Mouse (Mus musculus) stomach, embryonic 14.5 days (tissue): Measurements from ENCODE around the gene Adamts8. TPM values are rescaled to one million over a fixed set of nuclear protein-coding genes. Genes with fewer than 3 reads are reported as not detected.

ENCODE experiments used
- ATAC-seq: fragments of 200-750 bp; cut with Nextera tagmentation; 2 replicates; pipeline ENCODE4 v1.8.0; 2017; ENCODE audit warnings: low read depth, moderate TSS enrichment; ENCODE audit not compliant: insufficient number of reproducible peaks, insufficient read depth, low FRiP score
- H3K27ac ChIP-seq: fragments of 300-500 bp; sonication (generic); 2 replicates; pipeline ENCODE4 v1.5.1; 2014; ENCODE audit warnings: mild to moderate bottlenecking, low read length, moderate library complexity, mixed read lengths
- H3K27me3 ChIP-seq: fragments of 300-500 bp; sonication (generic); 2 replicates; pipeline ENCODE4 v1.6.1; 2014; ENCODE audit warnings: low read length, control low read depth, mixed read lengths; ENCODE audit not compliant: control insufficient read depth, insufficient read depth
- H3K36me3 ChIP-seq: fragments of 300-500 bp; sonication (generic); 2 replicates; pipeline ENCODE4 v1.6.1; 2014; ENCODE audit warnings: mild to moderate bottlenecking, control low read depth, low read length, moderate library complexity, mixed read lengths; ENCODE audit not compliant: control insufficient read depth, insufficient read depth
- H3K4me1 ChIP-seq: fragments of 300-500 bp; sonication (generic); 2 replicates; pipeline ENCODE4 v1.6.1; 2014; ENCODE audit warnings: low read length, control low read depth, mixed read lengths; ENCODE audit not compliant: control insufficient read depth, insufficient read depth
- H3K4me2 ChIP-seq: fragments of 300-500 bp; sonication (generic); replicated peaks from 2 replicates; pipeline ENCODE4 v1.6.1; 2014; ENCODE audit warnings: low read depth, low read length, control low read depth
- H3K4me3 ChIP-seq: fragments of 300-500 bp; sonication (generic); 2 replicates; pipeline ENCODE4 v1.5.1; 2014; ENCODE audit warnings: low read depth, low read length, control low read depth
- H3K9ac ChIP-seq: fragments of 300-500 bp; sonication (generic); replicated peaks from 2 replicates; pipeline ENCODE4 v1.6.1; 2014; ENCODE audit warnings: low read depth, mild to moderate bottlenecking, control low read depth, low read length, moderate library complexity, mixed read lengths
- H3K9me3 ChIP-seq: fragments of 300-500 bp; sonication (generic); 2 replicates; pipeline ENCODE4 v1.6.1; 2016; ENCODE audit warnings: low read depth, low read length, control low read depth; ENCODE audit not compliant: control insufficient read depth
- WGBS: fragments of 180-500 bp; shearing (Covaris S2); extraction: QIAGEN DNeasy Blood & Tissue Kit; methylation state at CpG from one replicate; pipeline ENCODE4 v1.1.7; 2014; 5-methylcytosine and 5-hydroxymethylcytosine counted together
- polyA plus RNA-seq: library from polyadenylated mRNA; unstranded; fragments of >200 nt; fragmentation: Nextera tagmentation; extraction: Ambion mirVana; gene quantifications from 2 replicates; pipeline ENCODE4 v1.2.1, GENCODE M21; 2014

Adamts8 gene
- polyA plus RNA-seq, 1 experiment from 2014 or later: 8.1 TPM

- 61% methylated on average over 3 of the region's 3 CpGs for WGBS
- Histone ChIP-seq H3K4me1 (no peaks in the 10 kb centered on the region), H3K27ac (no peak overlapping the region), H3K27me3 (no peaks in the 10 kb centered on the region), H3K9ac (no peak overlapping the region), H3K36me3 (no peaks in the 10 kb centered on the region), H3K4me3 (no peak overlapping the region), H3K4me2 (no peak overlapping the region), H3K9me3 (no peaks in the 10 kb centered on the region)
- no peak for ATAC-seq
Observed at GRCm38 (mm10) chr9:30970001-30970400, 27.6 kb downstream of the Adamts8 start.

GRCm38 (mm10) chr9:30971967-30972366 is 29.6 kb downstream of the Adamts8 start:
- Histone ChIP-seq H3K9ac (no peak overlapping the region), H3K27ac (no peak overlapping the region; the same call in 1 of the 2 replicates), H3K9me3 (no peaks in the 10 kb centered on the region), H3K27me3 (no peaks in the 10 kb centered on the region), H3K4me3 (no peak overlapping the region), H3K4me2 (no peak overlapping the region), H3K4me1 (0 out of 2 replicates have a peak, but pooled peaks cover 3% of the 10 kb centered on the region), H3K36me3 (no peaks in the 10 kb centered on the region)
- no peak for ATAC-seq
- 43% methylated on average over 4 of the region's 4 CpGs for WGBS

- 53% methylated on average over 11 of the region's 11 CpGs for WGBS
- no peak overlapping the region for H3K4me2 ChIP-seq
Observed at GRCm38 (mm10) chr9:30976339-30977023, 34.1 kb downstream of the Adamts8 start.

GRCm38 (mm10) chr9:30980467-30980866 is 38.1 kb downstream of the Adamts8 start:
- H3K9me3 ChIP-seq: no peaks in the 10 kb centered on the region
- H3K36me3 ChIP-seq: no peaks in the 10 kb centered on the region
- H3K9ac ChIP-seq: no peak overlapping the region
- no peaks in the 10 kb centered on the region for H3K27me3 ChIP-seq
- H3K27ac ChIP-seq: no peak overlapping the region
- no peak overlapping the region for H3K4me3 ChIP-seq
- no peak overlapping the region for H3K4me2 ChIP-seq
- 61% methylated on average over 2 of the region's 2 CpGs for WGBS
- no peak for ATAC-seq
- 0 out of 2 replicates have a peak, but pooled peaks cover 3% of the 10 kb centered on the region for H3K4me1 ChIP-seq

More at GRCm38 (mm10) chr9:30976339-30977023, 34.1 kb downstream of the Adamts8 start:
- Histone ChIP-seq H3K36me3 (no peaks in the 10 kb centered on the region), H3K27ac (peak overlapping the region; percentile 77), H3K9ac (no peak overlapping the region), H3K4me3 (no peak overlapping the region), H3K9me3 (no peaks in the 10 kb centered on the region), H3K4me1 (0 out of 2 replicates have a peak, but pooled peaks cover 3% of the 10 kb centered on the region), H3K27me3 (no peaks in the 10 kb centered on the region)
- ATAC-seq: peak; percentile 87; the same call in 1 of the 2 replicates

GRCm38 (mm10) chr9:30985782-30986181 is 43.4 kb downstream of the Adamts8 start:
- Histone ChIP-seq H3K4me2 (no peak overlapping the region), H3K27me3 (no peaks in the 10 kb centered on the region), H3K36me3 (no peaks in the 10 kb centered on the region), H3K4me3 (no peak overlapping the region), H3K27ac (peak overlapping the region; percentile 27; the same call in 1 of the 2 replicates), H3K9ac (no peak overlapping the region), H3K4me1 (no peaks in the 10 kb centered on the region), H3K9me3 (no peaks in the 10 kb centered on the region)
- ATAC-seq: 0 out of 2 replicates have a peak, but pooled peaks have one; percentile 28
- WGBS: 50% methylated on average over 6 of the region's 6 CpGs

GRCm38 (mm10) chr9:30993106-30993505 is 50.7 kb downstream of the Adamts8 start:
- H3K9me3 ChIP-seq: no peaks in the 10 kb centered on the region
- 84% methylated on average over 5 of the region's 5 CpGs for WGBS
- no peaks in the 10 kb centered on the region for H3K36me3 ChIP-seq
- H3K27ac ChIP-seq: no peak overlapping the region
- ATAC-seq: no peak
- H3K4me1 ChIP-seq: no peaks in the 10 kb centered on the region
- H3K4me3 ChIP-seq: no peak overlapping the region
- H3K27me3 ChIP-seq: no peaks in the 10 kb centered on the region
- no peak overlapping the region for H3K9ac ChIP-seq
- no peak overlapping the region for H3K4me2 ChIP-seq

GRCm38 (mm10) chr9:30996590-30997562 is 54.5 kb downstream of the Adamts8 start:
- WGBS: 58% methylated on average over 12 of the region's 12 CpGs
- Histone ChIP-seq H3K27me3 (no peaks in the 10 kb centered on the region), H3K4me2 (no peak overlapping the region), H3K4me1 (no peaks in the 10 kb centered on the region), H3K27ac (no peak overlapping the region), H3K36me3 (no peaks in the 10 kb centered on the region), H3K9me3 (no peaks in the 10 kb centered on the region), H3K4me3 (no peak overlapping the region), H3K9ac (no peak overlapping the region)
- ATAC-seq: no peak

- H3K4me1 ChIP-seq: no peaks in the 10 kb centered on the region
- WGBS: 75% methylated on average over 10 of the region's 10 CpGs
- H3K36me3 ChIP-seq: no peaks in the 10 kb centered on the region
- no peak for ATAC-seq
- no peak overlapping the region for H3K27ac ChIP-seq
- no peak overlapping the region for H3K4me2 ChIP-seq
- no peak overlapping the region for H3K9ac ChIP-seq
- no peaks in the 10 kb centered on the region for H3K27me3 ChIP-seq
- no peak overlapping the region for H3K4me3 ChIP-seq
- H3K9me3 ChIP-seq: no peaks in the 10 kb centered on the region
Observed at GRCm38 (mm10) chr9:31000641-31001040, 58.3 kb downstream of the Adamts8 start.
